Mouse (Mus musculus): ENCODE results near the gene Tmem268.

Gene Tmem268

DNA sequence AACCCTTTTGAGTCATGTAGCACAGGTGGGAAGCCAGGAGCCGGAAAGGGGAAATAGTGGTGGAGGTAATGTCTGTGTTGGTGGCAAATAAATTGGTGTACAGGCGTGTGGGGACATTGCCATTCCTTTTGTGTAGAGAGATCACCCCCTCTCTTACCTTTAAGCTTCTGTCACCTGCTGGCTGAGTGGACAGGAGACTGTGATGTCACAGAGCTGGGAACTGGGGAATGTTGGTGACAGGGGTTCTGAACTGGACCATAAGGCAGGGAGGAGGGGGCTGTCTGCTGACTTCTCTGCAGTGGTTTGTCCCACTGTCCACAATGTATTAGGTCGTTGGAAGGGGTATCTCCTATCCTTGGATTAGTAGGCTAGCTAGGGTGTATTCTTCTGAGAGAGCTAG lies 46.4 kb downstream of the Tmem268 start, which contains the start of gene Gm11213:
Gene Gm11213 (minus strand): TSS at position 317 of the 400 bp plus-strand sequence.
- no peak for DNase-seq

DNA sequence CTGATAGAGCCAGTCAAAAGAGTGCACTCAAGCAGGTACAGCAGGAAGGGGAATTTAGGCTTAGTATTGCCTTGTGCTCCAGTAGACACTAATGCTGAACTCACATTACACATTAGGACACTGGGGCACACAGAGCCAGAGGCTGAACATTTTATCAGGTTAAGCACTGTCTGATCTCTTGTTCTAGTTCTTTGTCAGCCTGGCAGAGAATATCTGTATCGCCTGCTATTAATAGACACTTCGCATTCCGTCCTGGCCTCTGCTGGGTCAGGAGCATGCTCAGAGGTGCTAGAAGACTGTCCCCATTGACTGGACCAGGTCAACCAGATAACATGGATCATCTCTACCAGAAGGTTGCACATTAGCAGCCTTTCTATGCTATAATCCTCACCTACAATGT lies 47.0 kb downstream of the Tmem268 start:
- no peak for DNase-seq

DNA sequence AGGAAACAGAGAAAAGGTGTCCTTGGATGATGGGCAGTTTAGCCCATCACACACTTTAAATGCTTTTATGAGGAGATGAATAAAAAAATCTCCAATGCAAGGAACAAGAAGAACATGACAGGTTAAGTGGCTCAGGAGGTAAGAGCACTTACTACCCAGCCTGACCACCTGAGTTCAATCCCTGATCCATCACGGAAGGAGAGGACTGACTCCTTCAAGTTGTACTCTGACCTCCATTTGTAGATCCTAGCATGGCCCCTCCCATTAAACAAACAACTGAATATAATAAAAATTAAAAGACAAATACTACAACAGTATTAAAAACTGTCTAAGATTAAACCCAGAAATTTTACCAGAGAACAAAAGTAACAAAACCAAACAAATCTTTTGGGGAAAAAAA lies 47.4 kb downstream of the Tmem268 start:
- DNase-seq, result no peak

DNA sequence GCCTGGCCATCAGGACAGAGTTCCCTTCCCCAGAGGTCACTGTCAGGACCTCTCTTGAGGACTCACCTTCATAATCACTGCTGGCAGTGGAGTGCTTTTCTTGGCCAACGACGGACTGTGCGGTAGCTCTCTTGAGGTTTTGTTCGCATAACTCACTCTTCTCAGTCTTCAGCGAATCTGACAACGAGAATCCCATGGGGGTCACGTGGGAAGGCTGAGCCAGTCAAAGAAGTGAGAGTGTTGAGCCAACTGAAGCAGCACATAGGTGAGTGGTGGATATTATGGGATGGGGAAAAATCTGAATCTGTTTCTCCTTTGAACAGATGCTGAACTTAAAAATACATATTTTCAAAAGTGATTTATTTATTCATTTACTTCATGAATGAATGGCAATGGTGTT lies 49.8 kb downstream of the Tmem268 start:
- no peak for DNase-seq

DNA sequence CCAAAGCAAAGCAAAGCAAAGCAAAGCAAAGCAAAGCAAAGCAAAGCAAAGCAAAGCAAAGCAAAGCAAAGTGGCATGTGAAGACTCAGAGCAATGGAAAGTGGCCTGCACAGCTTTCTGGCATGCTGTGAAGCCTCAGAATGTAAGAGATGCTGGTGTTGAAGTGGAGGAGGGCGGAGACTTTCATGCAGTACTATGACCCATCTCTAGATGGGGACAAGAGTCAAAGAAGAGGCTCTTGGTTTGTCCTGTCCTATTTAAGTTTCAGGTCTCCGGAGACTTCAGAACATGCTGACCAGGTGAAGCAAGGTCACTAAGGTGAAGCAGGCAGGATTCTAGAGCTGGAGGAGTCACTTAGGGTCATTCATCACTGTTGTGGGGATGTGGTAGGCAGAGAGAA lies 63.3 kb downstream of the Tmem268 start:
- no peak for DNase-seq

DNA sequence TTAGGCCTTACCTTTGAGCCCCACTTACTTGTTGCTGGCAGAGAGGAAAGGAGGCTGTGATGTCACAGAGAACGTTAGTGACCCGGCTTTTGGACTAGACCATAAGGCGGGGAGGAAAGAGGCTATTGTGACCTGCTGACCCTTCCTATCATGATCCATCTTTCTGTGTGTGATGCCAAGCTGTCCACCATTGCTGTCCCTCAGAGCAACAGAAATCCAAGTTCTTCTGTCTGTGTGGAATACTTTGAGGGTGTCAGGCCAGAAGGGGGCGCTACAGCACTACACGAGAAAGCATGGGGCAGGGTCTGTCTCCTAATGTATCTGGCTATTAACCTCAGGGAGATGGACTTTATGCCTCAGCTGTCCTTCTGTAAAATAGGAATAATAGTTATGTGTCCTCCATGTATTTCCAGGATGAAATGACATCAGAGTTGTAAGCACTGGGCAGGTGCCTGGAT lies 63.8 kb downstream of the Tmem268 start, which contains the start of gene Tex48:
Gene Tex48 (minus strand): TSS at position 51 of the 458 bp plus-strand sequence.
- no peak for DNase-seq

DNA sequence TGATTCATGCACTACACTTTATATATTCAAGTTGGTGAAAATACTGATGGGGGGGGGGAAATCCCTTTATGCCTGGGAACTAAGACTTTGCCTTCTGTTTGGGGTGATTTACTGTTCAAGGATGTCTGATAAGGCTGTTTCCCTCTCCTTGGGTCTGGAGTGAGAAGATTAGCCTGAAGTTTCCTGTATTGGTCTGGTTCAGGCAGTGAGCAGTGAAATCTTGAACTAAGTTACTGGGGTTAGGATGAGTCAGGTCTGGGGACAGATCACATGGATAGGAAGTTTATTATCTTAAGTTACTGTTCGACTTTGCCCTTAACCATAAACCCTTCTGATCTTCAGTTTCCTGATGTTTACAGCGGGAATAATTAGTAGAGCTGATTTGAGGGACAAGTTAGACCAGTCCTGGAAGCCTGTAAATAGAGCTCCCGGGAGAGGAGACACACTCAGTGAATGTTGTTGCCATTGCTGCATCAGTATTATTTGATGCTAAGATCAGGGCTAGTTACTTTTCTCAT lies 67.0 kb downstream of the Tmem268 start:
- no peak for DNase-seq

DNA sequence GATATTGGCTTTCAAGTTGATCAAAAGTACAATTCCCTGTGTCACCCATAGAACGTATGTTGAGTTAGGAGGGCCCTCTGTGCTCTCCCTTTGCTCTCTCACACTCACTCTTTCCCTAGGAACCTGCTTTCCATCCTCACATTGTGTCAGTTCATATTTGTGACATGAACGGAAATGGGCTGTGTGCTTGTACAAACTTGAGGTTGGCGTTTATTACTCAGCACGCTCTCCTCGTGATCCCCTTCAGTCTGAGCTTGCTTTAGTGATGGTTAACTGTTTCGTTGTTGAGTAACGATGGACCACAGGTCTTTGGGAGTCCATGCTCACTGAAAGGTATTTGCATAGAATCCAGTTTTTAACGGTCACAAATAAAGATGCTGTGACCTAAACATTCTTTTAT lies 68.5 kb downstream of the Tmem268 start:
- DNase-seq, result no peak

DNA sequence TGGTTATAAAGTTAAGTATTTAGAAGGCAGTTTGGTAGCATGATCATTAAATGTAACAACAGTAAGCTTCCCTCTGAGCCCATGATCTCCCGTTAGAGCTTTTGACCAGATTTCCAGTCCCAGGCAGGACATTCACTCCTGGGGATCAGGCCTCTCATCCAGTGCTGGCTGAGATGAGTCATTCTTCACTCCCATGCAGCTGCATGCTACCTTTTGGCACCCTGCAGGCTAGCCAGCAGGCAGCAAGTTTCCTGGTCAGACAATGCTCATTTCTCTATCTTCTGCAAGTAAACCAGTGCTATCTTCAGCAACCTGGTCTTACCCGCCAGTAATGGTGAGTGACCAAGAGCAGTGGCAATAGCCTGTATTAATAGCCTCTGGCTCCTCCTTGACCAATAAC lies 74.6 kb downstream of the Tmem268 start:
- DNase-seq, result no peak
